Mouse (Mus musculus) megakaryocyte, embryonic 14.5 days (primary cell): ENCODE measurements at regions not wholly inside any gene's neighbourhood (a gene's known extent, or its start where the extent isn't known, plus 50 kb on each side); places are given as distances from the start of the nearest gene placed in this dataset.

Source experiments
- FLI1 ChIP-seq: IDR thresholded peaks from 2 replicates; pipeline ENCODE4 v1.6.1; 2012; ENCODE audit warnings: low read length, inconsistent platforms, mixed read lengths
- GATA1 ChIP-seq: IDR thresholded peaks from 3 replicates; pipeline ENCODE4 v1.6.1; 2012; ENCODE audit warnings: mixed read lengths, low read length, inconsistent platforms, borderline replicate concordance

DNA sequence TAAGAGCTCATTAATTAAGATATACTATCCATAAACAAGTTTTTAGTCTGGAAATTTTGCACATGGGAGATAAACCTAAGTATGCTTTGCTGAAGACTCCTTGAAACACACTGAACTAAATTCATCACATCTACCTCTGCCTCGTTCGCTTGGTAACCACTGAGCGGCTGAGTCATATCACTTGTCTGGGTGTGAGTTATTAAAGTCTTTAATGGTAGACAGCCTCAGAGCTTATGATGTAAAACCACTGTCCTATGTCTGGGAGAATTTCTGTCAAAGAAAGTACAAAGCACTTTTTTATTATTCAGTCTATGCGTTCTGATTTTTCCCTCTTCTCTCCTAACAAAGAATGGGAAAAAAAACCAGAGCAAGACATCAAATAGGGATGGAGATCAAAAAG is 207.3 kb downstream of the Arl4a start:
- no peak for TF ChIP-seq GATA1
- TF ChIP-seq FLI1, result no peak
